Mouse (Mus musculus): ENCODE data around the gene Jph3. TPM values are rescaled to one million over a fixed set of nuclear protein-coding genes. Genes with fewer than 3 reads are reported as not detected.

Jph3 gene
- polyA plus RNA-seq, 1 experiment = 196 TPM

DNA sequence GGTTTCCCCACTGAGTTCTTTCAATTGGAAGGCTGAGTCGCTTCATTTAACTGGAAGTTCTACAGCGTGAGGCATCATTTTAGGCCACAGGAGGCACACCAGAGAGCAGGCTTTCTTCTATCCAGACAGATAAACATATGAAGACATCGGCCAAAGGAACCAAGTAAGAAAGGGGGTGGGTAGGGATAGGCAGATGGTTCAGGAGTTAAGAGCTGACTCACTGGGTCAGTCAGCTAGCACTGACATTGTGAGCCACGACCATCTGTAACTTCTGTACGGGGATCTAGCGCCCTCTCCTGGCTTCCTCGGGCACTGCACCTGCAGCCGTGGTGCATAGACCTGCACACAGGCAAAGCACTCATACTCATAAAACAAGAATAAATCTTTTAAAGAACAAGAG lies 111.8 kb downstream of the Jph3 start:
- H3K4me3 ChIP-seq (ENCODE audit: insufficient read depth, low read length) = no peak overlapping the region
- TF ChIP-seq CTCF (IDR thresholded peaks at IDR 0.05; ENCODE audit: extremely low read depth, insufficient read depth, low read length) (peak; percentile 74), POLR2A (IDR thresholded peaks at IDR 0.05; ENCODE audit: extremely low read depth, insufficient read depth, low read length) (no peak)
- no peak overlapping the region for H3K27ac ChIP-seq (ENCODE audit: insufficient read depth, low read length)
- H3K4me1 ChIP-seq (ENCODE audit: control insufficient read depth, insufficient read depth, low read length) = no peaks in the 10 kb centered on the region

DNA sequence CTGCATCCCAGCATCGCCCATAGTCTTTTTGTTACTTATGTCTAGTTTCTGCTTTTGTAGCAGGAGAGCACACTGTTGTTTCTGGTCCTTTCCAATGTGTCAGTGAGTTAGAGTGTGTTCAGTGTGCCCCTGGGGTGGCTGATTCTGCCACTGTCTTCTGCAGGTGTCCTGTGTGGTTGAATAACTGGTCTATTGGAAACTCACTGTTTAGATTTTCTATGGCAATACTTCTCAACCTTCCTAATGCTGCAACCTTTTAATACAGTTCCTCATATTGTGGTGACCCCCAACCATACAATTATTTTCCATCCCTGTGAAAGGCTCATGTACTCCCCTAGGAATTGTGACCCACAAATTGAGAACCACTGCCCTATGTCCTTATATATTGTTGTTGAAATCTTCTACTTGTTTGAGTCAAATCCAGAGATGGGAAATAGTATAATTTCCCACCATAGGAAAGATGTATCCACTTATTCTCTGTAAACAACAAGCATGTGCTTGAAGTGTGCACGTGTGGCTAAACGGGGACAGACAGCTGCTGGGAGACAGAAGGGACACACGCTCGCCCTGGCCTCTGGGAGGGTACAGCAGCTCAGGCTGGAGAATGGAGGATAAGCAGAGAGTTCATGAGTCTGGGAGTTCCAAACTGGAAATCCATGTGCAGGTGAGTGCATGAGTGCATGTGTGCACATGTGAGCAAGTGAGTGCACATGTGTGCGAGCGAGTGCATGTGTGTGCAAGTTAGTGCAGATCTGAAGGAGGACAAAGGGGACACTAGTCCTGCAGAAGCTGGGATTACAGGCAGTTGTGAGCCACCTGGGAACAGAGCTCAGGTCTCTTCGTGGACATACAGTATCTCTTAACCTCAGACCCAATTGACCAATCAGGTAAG lies 112.9 kb downstream of the Jph3 start:
- TF ChIP-seq POLR2A (IDR thresholded peaks at IDR 0.05; ENCODE audit: extremely low read depth, insufficient read depth, low read length) = no peak
- no peak for TF ChIP-seq CTCF (IDR thresholded peaks at IDR 0.05; ENCODE audit: extremely low read depth, insufficient read depth, low read length)

DNA sequence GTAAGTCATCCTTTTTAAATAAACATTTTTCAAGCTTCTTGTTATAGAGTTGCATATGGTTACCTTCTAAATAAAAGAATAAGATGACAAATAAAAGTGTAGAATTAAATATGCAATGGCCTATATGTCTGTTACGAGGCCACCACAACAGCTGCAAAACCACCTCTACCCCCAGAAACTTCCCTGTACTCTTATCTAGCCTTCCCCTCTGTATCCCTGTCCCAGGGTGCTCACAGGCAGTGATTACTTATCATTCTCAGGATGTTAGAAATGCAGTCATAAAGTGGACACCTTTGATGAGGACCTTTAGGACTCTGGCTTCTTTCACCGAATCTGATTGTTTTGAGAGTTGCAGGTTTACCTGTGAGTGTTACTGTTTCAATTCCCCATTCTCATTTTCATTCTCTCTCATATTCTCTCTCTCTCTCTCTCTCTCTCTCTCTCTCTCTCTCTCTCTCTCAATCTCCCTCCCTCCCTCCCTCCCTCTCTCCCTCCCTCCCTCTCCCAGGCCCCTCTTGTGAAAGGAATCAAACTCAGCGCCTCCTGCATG lies 113.8 kb downstream of the Jph3 start:
- TF ChIP-seq POLR2A (IDR thresholded peaks at IDR 0.05; ENCODE audit: extremely low read depth, insufficient read depth, low read length) = no peak
- TF ChIP-seq CTCF (IDR thresholded peaks at IDR 0.05; ENCODE audit: extremely low read depth, insufficient read depth, low read length) = no peak
- H3K4me1 ChIP-seq (ENCODE audit: control insufficient read depth, insufficient read depth, low read length) = no peaks in the 10 kb centered on the region

More for the DNA sequence above, 112.9 kb downstream of the Jph3 start:
- Histone ChIP-seq H3K4me1 (ENCODE audit: control insufficient read depth, insufficient read depth, low read length) (no peaks in the 10 kb centered on the region), H3K27ac (ENCODE audit: insufficient read depth, low read length) (no peak overlapping the region), H3K4me3 (ENCODE audit: insufficient read depth, low read length) (no peak overlapping the region)

More for the DNA sequence above, 113.8 kb downstream of the Jph3 start:
- H3K27ac ChIP-seq (ENCODE audit: insufficient read depth, low read length) = no peak overlapping the region
- H3K4me3 ChIP-seq (ENCODE audit: insufficient read depth, low read length) = no peak overlapping the region

Other genes with a start within 250 kb of the Jph3 start
- not detected in 2 replicates for gene 1700018B08Rik, start 185.3 kb upstream of the Jph3 start, polyA plus RNA-seq (2012; rRNA removed)
- 96.6 and 103 TPM in 2 replicates for gene Fbxo31, start 150.8 kb upstream of the Jph3 start, polyA plus RNA-seq (2012; rRNA removed)
- gene Map1lc3b, start 139.3 kb upstream of the Jph3 start, polyA plus RNA-seq (2012; rRNA removed) = 123 and 130 TPM in 2 replicates
- 34.3 and 36.3 TPM in 2 replicates for gene Zcchc14, start 76.7 kb upstream of the Jph3 start, polyA plus RNA-seq (2012; rRNA removed)
- 46.8 and 51.7 TPM in 2 replicates for gene Klhdc4, start 99.9 kb downstream of the Jph3 start, polyA plus RNA-seq (2012; rRNA removed)
- gene Slc7a5, start 178.1 kb downstream of the Jph3 start, polyA plus RNA-seq (2012; rRNA removed) = 74.1 and 75.6 TPM in 2 replicates
- 0.29 and 0.42 TPM in 2 replicates for gene Car5a, start 215.3 kb downstream of the Jph3 start, polyA plus RNA-seq (2012; rRNA removed)
- 68.4 and 76.1 TPM in 2 replicates for gene Banp, start 220.1 kb downstream of the Jph3 start, polyA plus RNA-seq (2012; rRNA removed)

Data from cortical plate, adult 2 months (tissue).